Mouse (Mus musculus): ENCODE measurements around the gene Rasal1.

DNA sequence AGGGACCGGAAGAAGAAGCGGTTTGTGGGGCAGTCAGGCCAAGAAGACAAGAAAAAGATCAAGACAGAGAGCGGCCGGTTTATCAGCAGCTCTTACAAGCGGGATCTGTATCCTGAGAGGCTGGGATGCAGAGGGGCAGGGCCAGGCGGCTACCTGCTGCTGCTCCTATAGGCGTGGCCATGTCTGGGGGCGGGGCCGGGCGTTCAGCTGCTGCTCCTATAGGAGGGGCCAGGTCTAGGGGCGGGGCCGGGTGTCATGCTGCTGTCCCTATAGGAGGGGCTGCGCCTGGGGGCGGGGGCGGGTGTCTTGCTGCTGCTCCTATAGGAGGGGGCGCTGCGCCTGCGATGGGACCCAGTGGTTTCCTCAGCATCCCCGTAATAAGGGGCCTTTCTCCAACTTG lies 22.2 kb upstream of the Rasal1 start:
- TF ChIP-seq CTCF (IDR thresholded peaks at IDR 0.05; ENCODE audit: extremely low read depth, insufficient read depth, insufficient read length, insufficient replicate concordance), result no peak
- no peak for TF ChIP-seq POLR2A (IDR thresholded peaks at IDR 0.05; ENCODE audit: low read depth, low read length)

Data from spleen, adult 2 months (tissue).